Mouse (Mus musculus): ENCODE results near the gene Dis3. TPM values are rescaled to one million over a fixed set of nuclear protein-coding genes. Genes with fewer than 3 reads are reported as not detected.
"Not testable (repeated sequence)": the region's sequence is repeated elsewhere in the genome, so short reads cannot be mapped to it uniquely, and the experiment has no call there.

The Dis3 gene
- total and polyA plus RNA-seq, 3 experiments: 4.1 to 26.3 (median 23.4) TPM

DNA sequence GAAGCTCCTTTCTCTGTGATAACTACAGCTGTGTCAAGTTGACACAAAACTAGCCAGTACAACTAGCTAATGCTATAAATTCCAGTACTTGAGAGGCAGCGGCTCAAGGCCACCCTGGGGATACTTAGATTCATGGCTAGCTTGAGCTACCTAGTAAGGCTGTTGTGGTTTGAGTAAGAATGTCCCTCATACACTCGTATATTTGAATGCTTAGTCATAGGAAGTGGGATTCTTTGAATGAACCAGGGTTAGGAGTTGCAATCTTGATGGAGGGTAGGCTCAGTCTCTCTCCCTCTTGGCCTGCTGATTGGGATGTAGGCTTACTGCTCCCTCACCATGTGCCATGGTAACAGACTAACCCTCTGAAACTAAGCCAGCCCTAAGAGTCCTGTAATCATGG is 36.5 kb downstream of the Dis3 start:
- no peak for DNase-seq

DNA sequence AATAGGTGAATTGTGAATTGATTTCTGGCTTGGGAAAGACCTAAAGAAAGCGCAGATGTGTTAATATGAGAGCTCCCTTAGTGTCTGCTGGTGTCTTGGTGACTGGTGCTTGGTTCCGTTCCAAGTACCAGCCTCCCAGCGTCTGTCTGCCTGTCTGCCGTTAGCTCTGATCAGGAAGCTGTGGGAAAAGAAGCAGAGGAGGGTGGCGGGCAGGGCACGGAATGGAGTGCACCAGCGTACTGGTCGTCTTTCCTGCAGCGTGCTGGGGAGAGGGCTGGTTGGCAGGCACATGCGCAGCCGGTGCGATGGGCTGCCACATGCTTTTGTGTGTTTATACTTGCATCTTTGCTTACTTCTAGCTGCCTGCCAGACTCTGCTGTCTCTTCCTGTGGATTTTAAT is 39.0 kb downstream of the Dis3 start:
- DNase-seq: no peak

GRCm38 (mm10) chr14:99058959-99059586 is 40.5 kb downstream of the Dis3 start:
- DNase-seq: no peak

DNA sequence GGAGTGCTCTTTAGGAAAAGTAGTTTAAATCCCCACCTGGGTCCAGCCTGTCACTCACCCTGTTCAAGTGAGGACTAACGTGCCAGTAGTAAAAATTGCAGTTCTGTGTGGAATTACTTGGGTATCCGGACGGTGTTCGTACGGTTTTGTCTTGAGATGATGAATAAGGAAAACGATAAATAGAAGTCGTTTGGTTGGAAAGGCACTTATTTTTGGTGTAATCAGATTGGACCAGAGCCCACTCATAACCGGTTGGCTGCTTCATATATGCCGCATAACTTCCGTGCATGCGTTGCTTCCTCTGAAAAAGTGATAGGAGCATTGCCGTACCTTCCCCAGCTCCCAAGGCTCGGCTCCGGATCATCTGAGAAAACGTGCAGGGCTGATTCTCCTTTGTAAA is 52.8 kb downstream of the Dis3 start:
- DNase-seq: no peak

DNA sequence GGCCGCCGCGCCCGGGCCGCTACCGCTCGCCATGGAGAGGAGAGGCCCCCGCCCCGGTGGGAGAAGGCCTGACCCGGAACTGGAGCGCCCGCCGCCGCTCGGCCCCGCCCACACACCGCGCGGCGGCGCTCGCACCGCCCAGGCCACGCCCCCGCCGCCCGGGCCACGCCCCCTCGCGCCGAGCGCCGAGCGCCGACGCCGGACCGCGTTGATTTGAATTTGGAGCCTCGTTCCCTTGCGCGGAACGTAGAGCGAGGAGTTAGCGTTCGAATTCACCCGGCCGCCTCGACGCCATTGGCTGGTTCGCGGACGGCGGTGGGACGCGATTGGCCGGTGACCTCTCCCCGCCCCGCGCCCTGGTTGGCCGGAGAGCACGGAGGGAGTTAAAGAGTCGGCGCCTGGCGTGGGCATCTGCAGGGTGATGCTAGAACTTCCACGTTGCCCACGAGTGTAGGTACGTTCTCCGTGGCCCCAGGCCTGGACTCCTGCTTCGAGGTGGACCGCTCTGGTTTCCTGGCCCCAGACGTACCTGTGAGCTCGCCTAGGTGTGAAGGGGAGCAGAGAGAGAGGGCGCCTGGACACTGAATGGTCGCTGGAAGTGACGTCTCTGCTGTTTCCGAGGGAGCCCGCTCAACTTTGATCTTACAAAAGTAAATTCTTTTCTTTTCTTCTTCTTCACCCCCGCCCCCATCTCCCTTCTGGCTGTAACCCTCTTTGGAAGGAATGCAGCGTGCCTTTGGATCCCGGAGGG is 53.4 kb downstream of the Dis3 start, which contains the start of the genes Mzt1 and Bora:
Mzt1 (minus strand) TSS at position 104 of the 751 bp plus-strand sequence.
Bora (plus strand) TSS at position 192 of the 751 bp plus-strand sequence.
- peak; percentile 96 for DNase-seq

DNA sequence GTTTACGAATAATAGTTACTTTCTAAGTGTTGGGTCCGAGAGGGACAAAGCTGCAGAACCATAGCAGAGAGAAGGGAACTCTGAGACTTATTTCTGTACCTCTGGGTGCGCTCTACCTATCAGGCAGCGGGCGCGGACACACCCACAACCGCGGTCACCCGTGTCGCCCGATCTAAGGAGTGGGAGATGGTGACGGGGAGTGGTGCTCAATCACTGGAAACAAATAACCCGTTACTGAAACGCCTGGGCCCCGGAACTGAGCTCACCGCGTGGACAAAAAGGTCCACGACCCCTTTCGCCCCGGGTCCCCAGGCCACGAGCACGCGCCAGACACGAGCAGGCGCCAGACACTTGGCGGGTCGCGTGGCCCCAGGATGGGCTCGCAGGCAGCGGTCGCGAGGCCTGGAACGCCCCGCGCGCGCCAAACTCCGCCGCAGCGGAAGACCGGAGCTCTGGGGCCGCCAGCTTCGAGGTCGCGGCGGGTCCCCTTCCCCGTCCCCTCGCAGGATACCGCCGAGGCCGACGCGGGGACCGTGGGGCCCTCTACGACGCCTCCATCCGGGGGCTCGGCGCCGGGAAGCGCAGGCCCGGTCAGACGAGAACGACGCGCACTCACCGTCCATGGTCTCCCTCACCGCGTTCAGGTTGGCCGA is 54.1 kb downstream of the Dis3 start:
- no peak for DNase-seq

DNA sequence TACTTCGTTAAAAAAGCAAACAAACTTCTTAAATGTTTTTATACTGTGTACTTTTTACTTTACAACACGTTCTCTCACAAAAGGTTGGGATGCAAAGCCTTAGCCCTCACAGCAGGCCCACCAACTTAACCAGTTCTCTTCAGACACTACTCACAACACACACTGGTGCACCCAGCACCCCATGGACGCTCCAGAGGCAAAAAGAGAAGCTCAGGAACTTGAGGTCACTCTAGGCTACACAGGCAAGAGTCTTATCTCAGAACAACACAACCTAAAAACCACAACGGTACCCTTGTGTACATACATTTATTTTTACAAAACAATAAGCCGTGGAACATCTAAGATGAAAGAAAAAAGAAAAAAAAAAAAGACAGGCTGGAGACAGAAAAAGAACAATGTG is 54.9 kb downstream of the Dis3 start:
- no peak for DNase-seq

GRCm38 (mm10) chr14:99044096-99044495 is 55.5 kb downstream of the Dis3 start:
- DNase-seq: no peak

GRCm38 (mm10) chr14:99043499-99043898 is 56.1 kb downstream of the Dis3 start:
- no peak for DNase-seq

DNA sequence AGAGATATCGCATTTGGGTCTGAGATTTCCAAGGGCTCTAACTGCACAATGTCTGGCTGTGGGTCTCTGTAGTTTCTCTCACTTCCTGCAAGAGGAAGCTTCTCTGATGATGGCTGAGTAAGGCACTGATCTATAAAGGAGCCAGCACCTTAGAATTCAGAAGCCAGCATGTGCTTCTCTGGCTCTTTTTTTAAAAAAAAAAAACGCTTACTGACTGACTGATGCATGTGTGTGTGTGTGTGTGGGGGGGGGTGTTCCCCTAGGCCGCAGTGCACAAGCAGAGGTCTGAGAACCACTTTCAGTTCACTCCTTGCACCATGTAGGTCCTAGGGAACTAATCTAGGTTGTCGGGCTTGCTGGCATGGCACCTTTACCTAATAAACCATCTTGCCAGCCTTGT is 58.2 kb downstream of the Dis3 start:
- DNase-seq: no peak

- not testable (repeated sequence) for DNase-seq
Observed at GRCm38 (mm10) chr14:99039308-99039707, 60.3 kb downstream of the Dis3 start.

- DNase-seq: no peak
Observed at GRCm38 (mm10) chr14:99037703-99038102, 61.9 kb downstream of the Dis3 start.

DNA sequence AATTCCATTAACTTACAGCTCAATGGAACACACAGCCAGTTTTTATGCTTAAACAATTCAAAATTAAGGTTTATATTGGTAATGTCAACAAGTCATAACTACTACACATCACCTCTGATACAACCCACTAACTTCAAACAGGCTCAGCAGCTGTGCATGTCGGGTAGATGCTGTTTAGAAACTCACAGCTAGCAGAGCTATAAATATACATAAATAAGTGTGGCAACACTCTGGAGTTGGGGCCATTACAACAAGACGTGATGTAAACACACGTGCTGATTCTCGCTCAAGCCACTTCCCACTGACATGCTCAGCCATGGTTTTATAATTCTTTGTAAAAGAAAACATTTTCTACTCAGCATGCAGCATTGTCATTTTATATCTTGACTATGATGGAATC is 63.5 kb downstream of the Dis3 start:
- no peak for DNase-seq

DNA sequence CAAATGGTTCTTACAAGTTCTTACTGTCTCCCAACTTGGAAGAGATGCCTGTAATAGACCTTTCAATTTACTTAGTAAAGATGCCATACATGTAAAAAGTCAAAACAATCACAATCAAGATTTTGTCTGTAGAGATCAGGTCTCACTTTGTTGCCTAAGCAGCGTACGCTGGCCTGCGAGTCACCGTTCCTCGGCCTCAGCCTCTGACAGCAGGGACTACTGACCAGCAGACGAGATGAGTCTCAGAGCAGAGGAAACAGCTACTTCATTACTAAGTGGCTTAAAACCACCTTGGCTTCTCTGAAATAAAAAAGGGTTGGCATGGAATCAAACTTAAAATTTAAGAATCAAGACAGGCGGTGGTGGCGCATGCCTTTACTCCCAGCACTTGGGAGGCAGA is 64.7 kb downstream of the Dis3 start:
- DNase-seq: not testable (repeated sequence)

GRCm38 (mm10) chr14:99032596-99032995 is 67.0 kb downstream of the Dis3 start:
- no peak for DNase-seq

- no peak for DNase-seq
Observed at GRCm38 (mm10) chr14:99031337-99031873, 68.2 kb downstream of the Dis3 start.

GRCm38 (mm10) chr14:99029987-99030386 is 69.6 kb downstream of the Dis3 start:
- no peak for DNase-seq

Other genes with a start within 250 kb of the Dis3 start
- 1 to 10 TPM; 4.8 to 6.2 TPM for gene Rpl36a-ps1, start 105.5 kb downstream of the Dis3 start, total RNA-seq (2021)
- gene Rpl36a-ps1, start 105.5 kb downstream of the Dis3 start, polyA plus RNA-seq (2012; rRNA removed): not detected in 2 replicates
- gene Mzt1, start 53.6 kb downstream of the Dis3 start, total RNA-seq (2021): 10 to 100 TPM; 23.5 to 30.3 TPM
- gene Mzt1, start 53.6 kb downstream of the Dis3 start, polyA plus RNA-seq (2012; rRNA removed): 3.4 and 5.1 TPM in 2 replicates
- 1 to 10 TPM; 1.8 to 2.4 TPM for gene Bora, start 53.5 kb downstream of the Dis3 start, total RNA-seq (2021)
- gene Bora, start 53.5 kb downstream of the Dis3 start, polyA plus RNA-seq (2012; rRNA removed): 0.70 and 0.75 TPM in 2 replicates
- 1 to 10 TPM; 8.5 to 8.9 TPM for gene Pibf1, start 346 bp downstream of the Dis3 start, total RNA-seq (2021)
- 0.85 and 1.4 TPM in 2 replicates for gene Pibf1, start 346 bp downstream of the Dis3 start, polyA plus RNA-seq (2012; rRNA removed)
- 1 to 10 TPM; 6.0 to 9.4 TPM for gene Klf5, start 198.9 kb upstream of the Dis3 start, total RNA-seq (2021)
- gene Klf5, start 198.9 kb upstream of the Dis3 start, polyA plus RNA-seq (2012; rRNA removed): 8.5 and 10.0 TPM in 2 replicates

All from adrenal gland, adult 2 months (tissue).